Mouse (Mus musculus) neural tube, embryonic 10.5 days (tissue): ENCODE data around the gene Adamts18.
"Not testable (repeated sequence)": the region's sequence is repeated elsewhere in the genome, so short reads cannot be mapped to it uniquely, and the experiment has no call there.

Experiments
- DNase-seq: peaks from one replicate; pipeline ENCODE4 v3.0.0-alpha.2; 2017; ENCODE audit warnings: low spot score; ENCODE audit errors: extremely low spot score

Gene Adamts18

DNA sequence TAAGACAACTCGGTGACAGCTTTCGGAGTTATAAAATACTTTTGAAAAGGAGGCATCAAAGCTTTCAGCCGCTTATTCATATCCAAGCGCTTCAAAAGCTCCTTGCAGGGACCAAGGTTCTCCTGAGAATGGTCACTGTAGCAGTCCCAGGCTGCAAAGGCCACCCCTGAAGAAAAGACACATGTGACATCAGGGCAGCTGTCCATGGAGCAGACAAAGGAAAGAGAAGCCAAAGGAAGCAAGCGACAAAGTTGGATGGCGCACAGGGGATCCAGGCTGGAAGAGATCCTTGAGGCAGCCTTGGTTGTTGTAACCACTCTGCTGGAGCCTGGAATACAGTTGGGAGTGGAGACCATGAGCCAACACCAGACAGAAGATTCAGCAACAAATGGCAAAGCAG lies 10.3 kb downstream of the Adamts18 start:
- no peak for DNase-seq

DNA sequence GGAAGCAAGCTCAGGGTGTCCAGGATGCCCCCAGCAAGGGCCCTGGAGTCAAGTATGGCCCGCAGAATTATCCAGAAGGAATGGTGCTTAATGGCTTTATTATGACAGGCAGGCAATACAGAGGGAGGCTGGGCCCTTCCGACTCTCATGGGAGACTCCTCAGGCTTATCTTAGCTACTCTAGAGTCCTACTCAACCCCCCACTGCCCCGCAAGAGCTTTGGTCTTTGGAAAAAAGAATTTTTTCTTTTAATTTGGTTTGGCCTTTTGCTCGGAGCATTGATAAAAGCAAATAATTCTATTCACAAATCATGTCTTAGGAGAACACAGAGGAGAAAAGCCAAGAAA lies 11.0 kb downstream of the Adamts18 start:
- no peak for DNase-seq

DNA sequence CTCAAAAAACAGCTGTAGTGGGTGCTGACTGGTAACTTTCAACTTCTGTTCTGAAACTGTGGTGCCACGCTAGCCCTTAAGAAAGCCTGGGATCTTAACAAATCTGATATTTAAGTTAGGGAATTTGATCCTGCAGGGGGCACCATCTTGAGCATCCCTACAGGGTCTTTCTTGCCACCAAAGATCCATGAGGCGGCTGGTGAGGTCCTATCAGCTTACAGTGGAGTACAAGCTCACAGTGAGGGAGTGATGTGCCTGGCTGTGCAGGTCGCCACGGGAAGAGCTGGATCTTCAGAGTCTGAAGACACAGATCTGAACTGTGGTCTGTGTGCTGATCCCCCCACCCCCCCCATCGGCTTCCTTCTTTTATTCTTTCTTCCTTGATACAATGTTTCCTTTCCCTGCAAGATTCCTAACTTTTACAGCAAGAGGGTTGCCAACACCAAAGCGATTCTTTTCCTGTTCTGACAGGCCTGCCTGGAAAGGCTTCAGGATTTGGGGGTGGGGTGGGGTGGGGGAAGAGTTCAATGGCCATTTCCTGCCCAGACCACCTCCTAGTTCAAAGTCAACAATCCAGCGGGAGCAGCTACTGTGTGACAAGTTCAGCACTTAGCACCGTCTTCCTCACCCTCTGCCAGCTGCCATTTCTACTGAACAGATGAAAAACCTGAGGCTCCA lies 11.5 kb downstream of the Adamts18 start:
- DNase-seq: no peak

DNA sequence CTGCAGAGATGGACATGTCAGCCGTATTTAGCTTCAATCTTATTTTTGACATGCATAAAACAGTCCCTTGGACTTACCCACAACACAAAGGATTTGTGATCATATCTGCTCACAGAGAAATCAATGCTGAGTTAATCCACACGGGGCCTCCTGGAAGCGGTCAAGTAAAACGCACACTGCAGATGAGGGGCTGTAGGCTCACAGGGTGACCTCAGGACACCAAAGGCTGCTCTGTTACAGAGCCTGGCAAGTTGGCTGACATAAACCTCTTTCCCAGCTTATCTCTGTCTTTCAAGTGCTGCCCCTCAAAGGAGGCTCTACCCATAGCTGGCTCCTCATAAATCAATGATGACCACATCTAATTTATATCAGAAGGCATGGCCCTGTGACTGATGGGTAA lies 14.9 kb downstream of the Adamts18 start:
- DNase-seq: no peak

DNA sequence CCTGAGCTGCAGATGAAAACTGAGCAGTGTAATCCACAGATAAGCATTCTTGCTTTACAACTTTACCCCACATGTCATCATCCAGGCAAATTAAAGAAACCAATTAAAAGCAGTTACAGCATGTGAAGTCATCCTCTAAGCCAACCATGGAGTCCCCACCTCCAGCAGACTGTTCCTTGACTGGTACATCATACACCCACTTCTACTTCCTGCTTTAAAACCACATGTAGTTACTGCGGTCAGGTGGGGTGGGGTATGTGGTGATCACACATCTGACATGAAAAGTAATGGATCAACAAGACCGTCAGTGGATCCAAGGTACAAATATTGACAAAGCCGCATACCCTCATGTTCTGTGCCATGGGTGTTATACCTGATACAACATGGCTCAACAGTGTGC lies 21.3 kb downstream of the Adamts18 start:
- no peak for DNase-seq

DNA sequence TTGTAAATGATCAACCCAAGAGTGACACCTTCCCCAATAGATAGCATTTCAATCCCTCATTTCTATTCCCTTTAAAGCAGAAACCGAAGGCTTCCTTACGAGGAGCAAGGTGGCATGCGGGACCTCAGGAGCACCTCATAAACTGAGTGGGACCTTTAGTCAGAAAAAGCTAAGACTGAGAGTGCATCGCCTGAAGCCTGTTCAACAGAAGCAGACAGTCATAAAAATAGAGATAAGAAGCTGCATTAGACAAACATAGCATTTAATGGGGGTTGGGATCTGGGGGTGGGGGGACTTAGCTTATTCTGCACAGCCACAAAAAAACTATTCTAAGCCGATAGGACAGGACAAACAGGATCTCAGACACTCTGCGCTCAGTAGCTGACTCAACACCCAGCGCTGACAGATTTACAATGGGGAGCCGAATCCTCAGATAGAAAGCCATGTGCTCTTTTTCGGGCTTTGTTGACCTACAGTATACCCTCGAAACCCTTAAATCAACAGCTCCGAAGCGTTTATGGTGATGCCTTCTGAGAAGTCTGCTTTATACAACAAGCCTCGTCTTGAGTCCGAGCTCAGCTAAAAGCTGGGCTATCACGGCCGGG lies 27.5 kb downstream of the Adamts18 start:
- no peak for DNase-seq

DNA sequence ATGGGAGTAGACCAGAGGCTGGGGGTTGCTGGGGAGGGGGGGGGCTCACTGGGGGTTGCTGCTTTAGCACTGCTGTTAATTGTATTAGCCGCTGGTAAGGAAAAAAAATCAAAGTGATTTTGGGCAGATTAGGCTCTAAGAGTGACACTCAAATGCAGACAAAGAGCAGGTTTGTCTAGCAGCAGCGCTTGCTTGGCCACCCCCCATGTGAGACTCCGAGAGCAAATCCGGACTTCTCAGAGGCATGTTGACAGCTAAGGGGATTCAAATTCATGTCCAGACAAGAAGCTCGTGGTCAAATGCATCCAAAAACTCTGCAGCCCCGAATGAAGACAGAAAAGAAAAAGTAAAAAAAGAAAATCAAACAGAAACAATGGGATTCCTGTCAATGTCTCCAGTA lies 34.6 kb downstream of the Adamts18 start:
- DNase-seq: no peak

DNA sequence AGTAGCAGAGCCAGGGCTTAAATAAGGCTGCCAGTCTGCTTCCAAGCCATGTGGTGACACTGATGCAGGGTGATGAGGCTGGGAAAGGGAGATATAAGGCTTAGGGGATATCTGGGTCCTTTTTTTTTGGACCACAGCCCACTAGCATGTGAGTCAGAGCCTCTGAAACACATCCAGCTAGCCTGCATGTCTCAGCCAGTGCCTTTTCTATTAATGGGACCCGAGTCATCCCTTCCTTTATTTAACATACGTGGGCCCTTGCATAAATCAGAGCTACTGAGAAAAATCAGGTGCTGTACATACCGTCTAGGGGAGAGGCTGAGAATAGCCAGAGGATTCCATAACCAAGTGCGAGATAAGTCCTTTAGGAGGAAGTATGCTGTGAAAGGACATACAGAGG lies 37.0 kb downstream of the Adamts18 start:
- DNase-seq: no peak

DNA sequence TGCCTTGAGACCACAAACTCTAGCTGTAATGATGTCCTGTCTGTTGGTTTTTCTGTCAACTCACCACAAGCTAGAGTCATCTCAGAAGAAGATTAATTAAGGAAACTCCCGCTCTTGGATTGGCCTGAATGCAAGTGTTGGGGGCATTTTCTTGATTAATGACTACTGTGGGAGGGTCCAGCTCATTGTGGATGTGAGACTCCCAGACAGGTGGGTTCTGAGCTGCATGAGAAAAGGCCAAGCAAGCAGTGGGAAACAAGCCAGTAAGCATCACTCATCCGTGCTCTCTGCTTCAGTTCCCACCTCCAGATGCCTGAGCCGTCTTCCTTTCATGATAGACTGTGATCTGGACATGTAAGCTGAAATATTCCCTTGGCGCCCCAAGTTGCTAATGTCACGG lies 38.6 kb downstream of the Adamts18 start:
- no peak for DNase-seq

DNA sequence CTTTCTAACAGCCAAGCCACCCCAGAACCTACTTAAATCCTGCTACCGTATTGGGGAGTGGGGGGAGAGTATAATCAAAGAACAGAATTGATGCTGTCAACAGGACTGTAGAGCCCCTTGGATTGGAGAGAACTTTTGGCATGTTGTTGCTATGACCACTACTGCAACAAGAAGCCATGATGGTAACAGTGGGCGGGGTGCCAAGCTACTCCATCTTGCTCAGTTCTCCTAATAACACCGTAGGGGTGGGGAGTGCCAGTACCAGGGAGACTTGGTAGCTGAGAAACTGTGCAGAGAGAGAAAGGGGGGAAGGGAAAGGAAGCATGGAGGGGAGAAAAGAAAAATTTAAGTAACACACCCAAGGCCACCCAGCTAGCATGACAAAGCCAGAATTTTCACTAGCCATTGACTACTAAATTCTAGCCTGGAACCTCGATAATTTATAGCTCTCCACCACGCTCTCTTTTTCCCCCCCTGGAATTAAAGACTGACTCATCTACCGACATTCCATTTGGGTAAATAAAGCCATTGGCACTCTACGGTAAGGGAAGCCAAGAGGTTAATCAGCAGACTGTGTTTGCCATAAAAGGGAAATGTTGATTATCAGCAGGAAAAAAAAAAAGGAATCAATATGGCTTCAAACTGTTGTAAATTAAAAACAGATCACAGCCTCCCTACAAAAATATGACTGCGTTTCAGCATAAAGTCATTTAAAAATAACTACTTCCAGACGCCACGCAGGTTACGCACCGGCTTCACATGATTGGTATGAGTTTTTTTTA lies 44.5 kb downstream of the Adamts18 start:
- no peak for DNase-seq

DNA sequence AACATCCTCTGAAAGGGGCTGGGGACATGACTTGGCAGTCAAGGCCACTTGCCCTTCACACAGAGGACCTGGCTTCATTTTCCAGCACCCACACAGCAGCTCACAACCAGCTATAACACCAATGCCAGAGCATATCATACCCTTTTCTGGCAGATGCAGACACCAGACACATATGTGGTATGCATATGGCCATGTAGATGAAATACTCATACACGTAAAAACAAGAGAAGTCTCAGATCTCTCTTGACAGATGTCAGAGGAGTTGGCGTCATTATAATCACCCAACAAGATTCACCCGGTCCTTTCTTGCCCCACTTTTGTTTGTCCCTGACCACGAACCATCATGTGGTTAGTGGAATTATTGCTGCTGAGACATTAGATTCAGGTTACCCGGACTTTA lies 47.0 kb downstream of the Adamts18 start:
- DNase-seq: no peak

DNA sequence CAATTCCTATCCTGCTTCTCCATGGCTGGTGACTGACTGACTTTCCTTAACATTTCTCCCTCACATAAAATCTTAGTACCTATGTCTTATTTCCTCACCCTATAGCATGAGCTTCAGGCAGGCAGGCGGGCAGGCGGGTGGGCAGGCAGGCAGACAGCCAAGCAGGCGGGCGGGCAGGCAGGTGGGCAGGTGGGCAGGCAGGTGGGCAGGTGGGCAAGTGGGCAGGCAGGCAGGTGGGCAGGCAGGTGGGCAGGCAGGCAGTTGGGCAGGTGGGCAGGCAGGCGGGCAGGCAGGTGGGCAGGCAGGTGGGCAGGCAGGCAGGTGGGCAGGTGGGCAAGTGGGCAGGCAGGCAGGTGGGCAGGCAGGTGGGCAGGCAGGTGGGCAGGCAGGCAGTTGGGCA lies 48.0 kb downstream of the Adamts18 start:
- DNase-seq: not testable (repeated sequence)

DNA sequence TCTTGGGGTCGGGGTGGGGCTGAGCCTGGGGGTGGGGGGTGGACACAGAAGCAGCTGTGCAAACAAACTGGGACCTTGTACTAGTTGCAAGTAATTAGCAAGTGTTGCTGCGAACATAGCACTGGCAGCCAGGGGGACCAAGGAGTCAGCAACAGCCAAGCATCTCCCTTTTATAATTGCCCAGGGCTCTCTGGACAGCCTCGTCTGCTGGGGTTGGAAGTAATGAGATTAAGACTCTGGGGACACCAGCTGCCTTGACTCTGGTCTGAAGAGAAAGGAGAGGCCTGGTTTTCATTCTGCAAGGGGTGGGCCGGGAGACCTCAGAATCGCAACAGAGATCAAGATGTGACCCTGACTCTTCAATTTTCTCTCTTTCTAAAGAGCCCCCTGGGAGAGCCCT lies 49.0 kb downstream of the Adamts18 start:
- no peak for DNase-seq

DNA sequence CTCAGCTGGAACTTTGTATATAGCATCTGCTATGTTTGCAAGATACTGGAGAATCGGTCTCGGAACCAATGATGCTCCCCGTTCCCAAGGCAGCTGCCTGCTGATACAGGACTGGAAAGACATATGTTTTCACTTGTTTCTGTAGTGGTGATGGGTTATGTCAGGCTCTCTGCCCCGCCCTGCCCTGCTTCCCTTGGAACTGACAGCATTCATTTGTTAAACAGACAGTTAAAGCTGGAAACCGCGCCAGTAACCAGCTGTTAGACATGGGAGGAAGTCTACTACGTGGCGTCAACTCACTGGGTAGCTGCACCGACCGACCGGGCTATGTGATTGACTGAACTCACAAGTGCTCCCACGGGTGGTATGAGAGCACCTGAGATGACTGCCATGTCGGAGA lies 56.7 kb downstream of the Adamts18 start:
- DNase-seq: peak; percentile 30

DNA sequence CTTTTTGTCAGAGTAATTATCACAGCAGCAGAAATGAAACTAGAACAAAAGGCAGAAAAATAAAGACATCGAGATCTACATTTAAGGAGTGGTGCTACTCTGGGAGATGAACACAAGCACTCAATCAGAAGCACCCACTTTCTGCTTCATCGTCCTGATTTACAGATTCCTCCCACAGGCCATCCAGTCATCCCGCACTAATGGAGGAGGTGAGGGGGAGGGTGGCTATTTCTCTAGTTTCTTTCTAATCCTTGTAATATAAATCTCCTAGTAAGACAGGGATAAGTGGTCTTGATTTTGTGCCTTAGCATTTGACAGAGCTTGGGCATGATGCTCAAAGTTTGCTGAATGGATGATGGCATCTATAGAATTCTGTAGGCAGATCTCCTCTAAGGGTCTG lies 57.5 kb downstream of the Adamts18 start:
- DNase-seq: no peak

DNA sequence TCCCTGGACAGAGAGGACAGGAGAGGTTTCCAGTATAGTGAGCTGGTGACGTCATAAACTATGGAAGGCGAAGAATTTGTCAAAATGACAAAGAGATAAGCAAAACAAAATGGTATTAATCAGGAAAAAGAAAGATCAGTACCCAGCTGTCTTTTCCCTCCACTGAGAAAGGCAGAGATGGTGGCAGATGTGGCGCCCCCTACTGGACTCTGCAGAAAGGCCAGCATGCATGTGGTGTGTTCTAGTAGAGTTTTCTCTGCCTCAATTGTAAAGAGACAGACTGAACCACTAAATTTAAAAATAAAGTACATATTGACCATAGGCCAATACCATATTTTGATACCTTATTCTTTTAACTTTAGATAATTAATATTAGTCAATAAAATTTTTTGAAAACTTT lies 64.8 kb downstream of the Adamts18 start:
- DNase-seq: no peak

DNA sequence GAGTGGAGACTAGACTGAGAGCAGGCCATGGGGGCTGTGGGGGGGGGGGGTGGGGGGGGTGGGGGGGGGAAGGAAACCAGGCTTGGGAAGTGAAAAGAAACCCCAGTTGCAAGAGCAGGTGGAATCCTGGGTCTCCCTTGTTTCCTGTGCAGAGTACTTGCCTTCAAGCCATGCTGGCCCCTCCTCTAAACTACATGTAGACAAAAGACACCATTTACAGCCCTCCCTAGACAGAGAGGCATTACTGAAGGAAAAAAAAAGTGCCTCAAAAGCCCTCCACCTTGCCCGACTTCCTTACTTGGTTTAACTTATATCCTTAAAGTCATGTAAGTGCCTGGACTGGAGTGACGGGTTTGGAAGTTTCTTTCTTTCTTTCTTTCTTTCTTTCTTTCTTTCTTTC lies 67.0 kb downstream of the Adamts18 start:
- DNase-seq: no peak

DNA sequence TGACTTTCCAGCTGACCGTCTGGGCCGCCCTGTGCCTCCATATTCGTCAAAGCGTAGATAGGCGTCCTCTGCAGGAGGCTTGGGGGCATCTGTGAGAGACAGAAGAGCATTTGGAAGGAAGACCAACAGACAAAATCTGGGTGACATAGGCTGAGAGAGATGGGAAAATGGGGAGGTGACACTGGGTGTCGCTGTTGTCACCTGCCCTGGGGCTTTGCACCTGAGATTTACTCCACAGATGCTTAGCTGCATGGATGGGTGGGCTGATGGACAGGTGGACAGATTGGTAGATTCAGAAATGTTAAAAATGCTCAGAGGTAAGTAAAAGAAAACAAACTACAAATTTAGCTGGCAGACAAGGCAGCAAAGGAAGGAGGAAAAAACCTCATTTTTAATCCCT lies 73.2 kb downstream of the Adamts18 start:
- no peak for DNase-seq

DNA sequence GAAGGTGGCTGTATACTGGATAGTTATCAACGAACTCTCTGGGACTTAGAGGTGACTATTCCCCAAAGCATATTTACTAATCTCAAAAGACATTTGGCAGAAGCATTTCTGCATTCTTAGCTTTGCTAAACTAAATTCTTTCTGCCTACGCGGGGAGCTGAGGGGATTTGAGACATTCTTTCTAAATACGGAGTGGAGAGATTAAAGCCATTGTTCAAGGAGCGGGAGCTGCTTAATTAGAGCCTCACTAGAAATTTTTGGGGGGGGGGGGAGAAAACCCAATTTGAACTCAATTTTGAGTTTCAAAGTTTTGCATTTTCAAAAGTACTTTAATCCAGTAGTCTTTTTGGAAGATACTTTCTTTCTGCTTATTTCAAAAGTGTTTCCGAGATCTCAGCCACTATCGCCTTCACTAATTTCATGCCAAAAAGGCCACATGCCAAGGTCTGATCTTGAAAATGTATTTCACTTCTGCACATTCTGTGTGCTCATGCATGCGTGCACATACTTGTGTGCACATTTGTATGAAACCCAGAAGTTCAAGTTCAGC lies 79.6 kb downstream of the Adamts18 start:
- no peak for DNase-seq

DNA sequence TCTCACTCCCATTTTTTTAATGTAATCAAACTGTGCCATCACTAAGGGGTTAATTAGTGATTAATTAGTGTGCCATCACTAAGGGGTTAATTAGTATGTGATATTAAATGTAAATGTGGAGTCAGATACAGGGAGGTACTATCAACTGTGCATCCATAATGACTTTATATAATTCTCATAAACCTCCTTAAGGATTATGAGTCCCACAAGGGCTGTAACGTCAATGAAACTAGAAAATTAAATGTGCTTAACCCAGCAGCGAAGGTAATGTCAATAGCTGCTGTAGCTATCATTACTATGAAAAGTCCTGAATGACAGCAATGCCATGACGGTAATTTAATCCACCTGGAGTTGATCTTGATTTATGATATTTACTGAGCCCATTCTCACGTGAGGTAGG lies 83.4 kb downstream of the Adamts18 start:
- DNase-seq: no peak

DNA sequence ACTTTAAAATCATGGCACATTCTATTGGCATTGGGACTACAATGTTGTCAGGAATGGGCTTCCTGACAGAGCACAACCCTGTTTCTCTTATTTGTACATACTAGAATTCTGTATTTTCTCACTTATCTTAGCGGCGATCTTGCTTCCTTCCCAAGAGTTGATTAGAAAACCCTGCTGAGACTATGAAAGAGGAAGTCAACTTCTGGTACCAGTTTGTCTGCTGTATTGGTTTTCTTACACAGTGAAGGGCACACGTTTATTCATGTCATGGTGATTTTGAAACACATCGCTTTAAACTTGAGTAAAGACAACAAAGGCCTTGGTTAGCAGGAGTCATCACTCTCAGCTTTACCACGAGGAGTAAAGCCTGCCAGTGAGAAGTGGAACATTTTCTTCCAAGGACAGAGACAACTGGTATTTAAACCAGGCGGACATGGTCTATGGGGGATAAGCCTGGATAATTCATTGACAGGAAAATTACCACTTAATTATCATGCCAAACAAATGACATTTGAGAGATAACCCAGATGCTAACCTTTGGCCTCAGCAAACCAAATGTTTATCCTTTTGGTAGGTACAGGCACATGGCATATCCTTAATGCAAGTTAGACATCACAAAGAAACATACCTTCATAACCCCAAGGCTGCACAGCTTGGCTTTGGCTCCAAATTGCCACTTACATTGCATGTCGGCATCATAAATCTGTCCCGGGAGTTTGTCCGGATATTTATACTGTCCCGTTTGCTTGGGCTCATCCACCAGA lies 84.8 kb downstream of the Adamts18 start:
- no peak for DNase-seq

DNA sequence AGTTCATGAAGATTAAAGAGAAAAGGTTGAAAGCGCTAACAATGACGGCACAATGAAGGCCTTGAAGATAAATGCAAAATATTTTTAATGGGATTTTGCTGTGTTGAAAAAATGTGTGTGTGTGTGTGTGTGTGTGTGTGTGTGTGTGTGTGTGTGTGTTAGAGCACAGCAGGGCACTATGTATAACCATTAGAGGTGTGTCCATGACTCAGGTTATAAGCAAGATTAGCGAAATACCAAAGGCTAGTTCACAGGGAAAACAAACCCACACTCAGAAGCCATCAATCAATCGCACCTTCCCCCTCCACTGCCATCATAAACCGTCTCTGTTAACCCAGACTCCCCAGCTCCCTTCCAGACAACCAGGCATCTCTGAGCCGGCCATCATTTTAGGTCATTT lies 86.4 kb downstream of the Adamts18 start:
- DNase-seq: no peak
